Mouse (Mus musculus) liver, embryonic 14.5 days (tissue): Measurements from ENCODE around the gene Thsd1. TPM values are rescaled to one million over a fixed set of nuclear protein-coding genes. Genes with fewer than 3 reads are reported as not detected.
A peak's percentile ranks its signal among the peaks of the same experiment; 100 is the strongest.
"Not testable (repeated sequence)": the region's sequence is repeated elsewhere in the genome, so short reads cannot be mapped to it uniquely, and the experiment has no call there.

Source experiments
- ATAC-seq: fragments of 200-750 bp; cut with Nextera tagmentation; 2 replicates; pipeline ENCODE4 v1.8.0; 2017; ENCODE audit warnings: moderate number of reproducible peaks, mild to moderate bottlenecking, moderate library complexity; ENCODE audit not compliant: insufficient read depth
- DNase-seq, 3 experiments: peaks; one replicate each; pipeline ENCODE4 v3.0.0-alpha.2; 2012 to 2013; ENCODE audit warnings: low read depth in 3 of 3, low spot score in 3 of 3
- H3K27ac ChIP-seq: fragments of 300-500 bp; sonication (generic); 2 replicates; pipeline ENCODE4 v1.5.1; 2014; ENCODE audit warnings: moderate library complexity, mild to moderate bottlenecking, control low read depth, inconsistent platforms
- H3K27me3 ChIP-seq: fragments of 300-500 bp; sonication (generic); 2 replicates; pipeline ENCODE4 v1.6.1; 2014; ENCODE audit warnings: mild to moderate bottlenecking, low read length, moderate library complexity; ENCODE audit not compliant: control insufficient read depth, insufficient read depth
- H3K36me3 ChIP-seq: fragments of 300-500 bp; sonication (generic); replicated peaks from 2 replicates; pipeline ENCODE4 v1.6.1; 2014; ENCODE audit warnings: low read depth; ENCODE audit not compliant: control insufficient read depth, insufficient read depth
- H3K4me1 ChIP-seq, 2 experiments: fragments of 200-500 bp in 1 of 2; fragments of 300-500 bp in 1 of 2; sonication (generic) in 1 of 2; replicated peaks; 2 replicates each; pipeline ENCODE4 v1.6.1; 2012 to 2014; ENCODE audit warnings: antibody characterized with exemption in 1 of 2, inconsistent platforms in 1 of 2, low read length in 1 of 2; ENCODE audit not compliant: control insufficient read depth in 2 of 2, insufficient read depth in 2 of 2
- H3K4me2 ChIP-seq: fragments of 300-500 bp; sonication (generic); 2 replicates; pipeline ENCODE4 v1.6.1; 2014; ENCODE audit warnings: low read depth, mild to moderate bottlenecking, control low read depth, moderate library complexity
- H3K4me3 ChIP-seq, 2 experiments: fragments of 200-500 bp in 1 of 2; fragments of 300-500 bp in 1 of 2; sonication (generic) in 1 of 2; 2 replicates each; pipeline ENCODE4 v1.5.1; 2012 to 2014; ENCODE audit warnings: low read depth in 2 of 2, low read length in 2 of 2, mild to moderate bottlenecking in 2 of 2, control low read depth in 1 of 2, inconsistent platforms in 1 of 2, moderate library complexity in 1 of 2; ENCODE audit not compliant: insufficient read depth in 1 of 2
- H3K9ac ChIP-seq: fragments of 300-500 bp; sonication (generic); replicated peaks from 2 replicates; pipeline ENCODE4 v1.6.1; 2014; ENCODE audit warnings: mild to moderate bottlenecking, control low read depth, moderate library complexity
- H3K9me3 ChIP-seq: fragments of 300-500 bp; sonication (generic); 2 replicates; pipeline ENCODE4 v1.6.1; 2016; ENCODE audit warnings: low read length, mixed read lengths; ENCODE audit not compliant: control insufficient read depth
- CTCF ChIP-seq: IDR thresholded peaks from 2 replicates; pipeline ENCODE4 v1.5.1; 2016; ENCODE audit warnings: antibody characterized with exemption, low read depth, control low read depth
- EP300 ChIP-seq: IDR thresholded peaks from 2 replicates; pipeline ENCODE4 v1.6.1; 2016; ENCODE audit warnings: antibody characterized with exemption, low read depth
- WGBS: fragments of 180-500 bp; shearing (Covaris S2); extraction: QIAGEN DNeasy Blood & Tissue Kit; methylation state at CpG from one replicate; pipeline ENCODE4 v1.1.7; 2014; ENCODE audit not compliant: insufficient replicate concordance; 5-methylcytosine and 5-hydroxymethylcytosine counted together
- polyA plus RNA-seq, 2 experiments: library from polyadenylated mRNA; depleted of rRNA in 1 of 2; stranded (reverse) in 1 of 2; unstranded in 1 of 2; fragments of >200 nt; fragmentation: Nextera tagmentation in 1 of 2; extraction: Ambion mirVana in 1 of 2; gene quantifications; 2 replicates each; pipeline versions ENCODE4 v1.2.1 to v1.2.3; 2012 to 2014

The Thsd1 gene
- polyA plus RNA-seq, 2 experiments = 0.94 to 1.1 TPM

DNA sequence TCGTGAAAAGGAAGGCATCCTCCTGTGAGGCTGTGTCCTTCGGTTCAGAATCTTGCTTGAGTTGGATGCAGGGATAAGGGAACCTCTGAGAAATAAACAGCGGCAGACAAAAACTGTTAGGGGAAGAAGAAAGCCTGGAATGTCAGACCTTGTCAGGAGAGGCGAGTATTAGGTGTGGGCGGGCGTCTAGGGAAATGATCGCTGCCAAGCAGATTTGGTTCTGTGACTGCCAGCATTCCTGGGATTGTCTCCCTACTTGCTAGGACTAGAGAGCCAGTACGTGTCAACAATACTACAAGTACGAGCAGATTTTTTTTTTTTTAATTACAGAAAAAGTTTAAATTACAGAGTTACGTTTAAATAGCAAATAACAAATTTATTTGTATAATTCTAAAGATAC, 47.5 kb downstream of the Thsd1 start:
- ATAC-seq (no peak), DNase-seq (no peak)
- Histone ChIP-seq H3K9ac (no peak overlapping the region), H3K36me3 (no peaks in the 10 kb centered on the region), H3K4me2 (no peak overlapping the region), H3K4me3 (no peak overlapping the region), H3K4me1 (no peaks in the 10 kb centered on the region), H3K27ac (no peak overlapping the region), H3K9me3 (no peaks in the 10 kb centered on the region), H3K27me3 (no peaks in the 10 kb centered on the region)
- TF ChIP-seq CTCF (no peak), EP300 (no peak)
- WGBS = 63% methylated on average over 10 of the region's 10 CpGs

DNA sequence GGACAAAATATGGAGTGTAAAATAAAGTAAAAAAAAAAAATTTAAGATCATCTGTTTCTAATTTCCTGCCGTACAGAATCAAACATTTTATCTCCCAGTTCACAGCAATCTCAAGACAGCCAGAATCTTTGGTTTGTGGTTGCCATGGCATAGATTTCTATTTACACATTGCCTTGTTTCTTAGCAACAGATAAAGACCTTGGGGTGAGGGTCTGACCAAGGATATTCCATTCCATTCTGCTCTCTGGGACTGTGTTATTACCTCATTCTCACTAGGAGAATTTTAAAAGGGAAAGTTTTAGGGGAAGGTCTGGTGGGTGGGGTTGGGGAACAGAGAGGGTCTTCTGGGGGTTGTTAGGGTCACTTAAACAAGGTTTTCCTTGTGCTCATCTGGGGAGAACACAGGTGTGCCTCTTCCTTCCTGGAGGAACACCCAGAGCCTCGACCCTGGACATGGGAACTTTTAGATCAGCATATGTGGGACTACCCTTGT, 55.9 kb downstream of the Thsd1 start, which contains the start of gene Tpte:
Tpte (plus strand) TSS at position 443 of the 493 bp plus-strand sequence.
- Histone ChIP-seq H3K9ac (no peak within 1 kb of the TSS), H3K27ac (no peak within 1 kb of the TSS), H3K36me3 (no peaks in the 10 kb centered on the region), H3K4me1 (no peaks in the 10 kb centered on the region), H3K9me3 (no peaks in the 10 kb centered on the region), H3K4me3 (no peak within 1 kb of the TSS), H3K4me2 (no peak within 1 kb of the TSS), H3K27me3 (no peaks in the 10 kb centered on the region)
- DNase-seq (no peak), ATAC-seq (no peak)
- TF ChIP-seq EP300 (no peak), CTCF (no peak)
- 31% methylated on average over 2 of the region's 2 CpGs for WGBS

DNA sequence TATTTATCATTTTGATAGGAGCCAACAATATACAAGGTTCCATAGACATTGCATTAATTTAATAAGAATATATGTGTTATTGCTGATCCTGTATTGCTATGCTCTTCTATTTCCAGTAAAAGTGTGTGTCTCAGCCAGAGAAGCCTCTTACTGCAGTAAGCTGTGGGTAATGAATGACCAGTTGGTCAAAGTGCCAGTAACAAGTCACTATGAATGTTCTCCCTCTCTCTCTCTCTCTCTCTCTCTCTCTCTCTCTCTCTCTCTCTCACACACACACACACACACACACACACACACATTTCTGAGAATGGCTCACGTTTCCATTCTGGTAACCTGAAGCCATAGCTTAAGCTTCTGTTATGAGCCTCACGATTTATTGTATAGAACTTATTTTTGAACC, 75.2 kb downstream of the Thsd1 start:
- TF ChIP-seq CTCF = no peak
- no peak for TF ChIP-seq EP300
- no peak overlapping the region for H3K4me2 ChIP-seq
- WGBS = 57% methylated on average over 2 of the region's 2 CpGs
- no peak for ATAC-seq
- DNase-seq = no peak
- peaks cover 0 to 3% of the 10 kb centered on the region in 2 experiments; a peak in 1 of 4 replicates for H3K4me1 ChIP-seq
- no peak overlapping the region for H3K4me3 ChIP-seq
- H3K9me3 ChIP-seq = no peaks in the 10 kb centered on the region
- no peaks in the 10 kb centered on the region for H3K27me3 ChIP-seq
- no peak overlapping the region for H3K27ac ChIP-seq
- no peak overlapping the region for H3K9ac ChIP-seq
- no peaks in the 10 kb centered on the region for H3K36me3 ChIP-seq

DNA sequence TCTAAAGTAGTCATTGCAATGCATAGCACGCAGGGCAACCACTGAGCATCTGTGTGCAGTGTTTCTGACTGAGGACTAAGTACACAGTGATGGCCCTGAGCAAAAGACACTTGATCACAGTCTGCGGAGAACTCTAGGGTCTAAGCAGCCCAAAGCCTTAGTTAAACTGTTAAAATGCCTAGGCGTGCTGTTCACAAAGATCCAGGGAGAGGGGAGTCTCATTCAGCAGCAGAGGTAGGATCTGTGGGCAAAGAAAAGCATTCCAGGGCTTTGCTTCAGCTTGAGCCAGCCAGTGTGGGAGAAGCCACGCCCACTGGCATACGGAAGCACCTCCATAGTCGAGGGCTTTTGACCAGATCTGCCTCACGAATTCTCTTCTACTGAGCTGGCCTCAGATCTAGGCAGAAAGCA, 75.8 kb downstream of the Thsd1 start:
- Histone ChIP-seq H3K9ac (no peak overlapping the region), H3K4me1 (peaks cover 0 to 3% of the 10 kb centered on the region in 2 experiments; a peak in 1 of 4 replicates), H3K4me2 (peak overlapping the region; percentile 6; the same call in 1 of the 2 replicates), H3K9me3 (no peaks in the 10 kb centered on the region), H3K27ac (no peak overlapping the region), H3K27me3 (no peaks in the 10 kb centered on the region), H3K4me3 (no peak overlapping the region), H3K36me3 (no peaks in the 10 kb centered on the region)
- no peak for TF ChIP-seq CTCF
- no peak for TF ChIP-seq EP300
- no peak for ATAC-seq
- WGBS = 22% methylated on average over 7 of the region's 7 CpGs
- DNase-seq = no peak

DNA sequence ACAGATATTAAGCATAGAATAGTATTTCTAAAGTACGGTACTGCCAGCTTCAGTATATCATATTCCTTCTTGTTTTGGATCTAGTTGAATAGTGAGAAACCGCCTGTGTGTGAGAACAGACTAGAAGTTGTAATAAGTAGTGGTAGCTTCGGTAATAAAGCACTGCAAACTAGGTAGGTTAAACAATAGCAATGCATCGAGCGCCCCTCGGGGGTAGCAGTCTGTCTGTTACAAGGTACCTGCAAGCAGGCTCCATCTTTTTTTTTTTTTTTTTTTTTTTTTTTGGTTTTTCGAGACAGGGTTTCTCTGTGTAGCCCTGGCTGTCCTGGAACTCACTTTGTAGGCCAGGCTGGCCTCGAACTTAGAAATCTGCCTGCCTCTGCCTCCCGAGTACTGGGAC, 76.9 kb downstream of the Thsd1 start:
- H3K4me1 ChIP-seq, H3K4me2 ChIP-seq, H3K9ac ChIP-seq, H3K27ac ChIP-seq, H3K36me3 ChIP-seq, ATAC-seq, H3K27me3 ChIP-seq, DNase-seq, H3K9me3 ChIP-seq, H3K4me3 ChIP-seq: not testable (repeated sequence)
- WGBS = 68% methylated on average over 8 of the region's 9 CpGs
